Mouse (Mus musculus) fibroblast of lung, adult 2 months (primary cell): ENCODE results near the gene Mrpl1.

ENCODE experiments used
- DNase-seq: peaks from one replicate; pipeline ENCODE4 v3.0.0-alpha.2; 2011; ENCODE audit warnings: low read depth

The Mrpl1 gene

GRCm38 (mm10) chr5:96207531-96207930 lies 1.8 kb upstream of the Mrpl1 start:
- no peak for DNase-seq

DNA sequence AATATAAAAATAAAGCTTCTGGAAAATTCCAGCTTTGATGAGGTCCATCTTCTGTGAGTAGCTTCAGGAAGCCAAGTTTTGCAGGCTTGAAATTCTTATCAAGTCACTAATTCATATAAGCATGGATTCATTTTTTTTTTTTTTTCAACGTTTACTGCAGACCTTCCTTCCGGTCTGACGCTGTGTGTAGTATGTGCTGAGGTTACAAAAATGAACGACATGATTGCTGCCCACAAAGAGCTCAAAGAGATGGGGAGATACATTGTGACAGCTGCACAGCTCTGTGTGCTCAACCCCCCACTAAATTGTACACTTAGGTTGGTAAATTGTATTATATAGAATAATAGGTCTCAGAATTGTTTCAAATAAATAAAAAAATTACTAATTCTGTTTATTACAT lies 750 bp upstream of the Mrpl1 start:
- no peak for DNase-seq

- peak; percentile 93 for DNase-seq
Observed at GRCm38 (mm10) chr5:96209916-96210583, 757 bp downstream of the Mrpl1 start.

GRCm38 (mm10) chr5:96218648-96219047 lies 9.4 kb downstream of the Mrpl1 start:
- DNase-seq = no peak

GRCm38 (mm10) chr5:96219512-96219911 lies 10.2 kb downstream of the Mrpl1 start:
- no peak for DNase-seq

DNA sequence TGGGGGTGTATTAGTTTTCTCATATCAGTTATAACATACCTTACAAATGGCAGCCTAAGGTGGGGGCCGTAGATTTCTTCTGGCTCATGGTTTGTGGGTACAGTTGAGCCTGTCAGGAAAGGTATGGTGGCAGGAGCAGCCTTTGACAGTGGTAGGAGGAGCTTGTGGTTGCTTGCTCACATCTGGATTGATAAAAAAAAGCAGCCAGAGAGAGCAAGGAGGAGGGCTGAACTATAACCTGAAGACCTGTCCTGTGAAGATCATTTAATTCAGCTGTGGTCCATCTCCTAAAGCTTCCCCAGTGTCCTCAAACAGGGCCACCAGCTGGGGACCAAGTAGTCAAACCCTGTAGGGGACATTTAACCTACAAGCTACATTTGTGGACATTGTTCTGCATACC lies 12.0 kb downstream of the Mrpl1 start:
- no peak for DNase-seq

- DNase-seq = peak; percentile 50
Observed at GRCm38 (mm10) chr5:96221812-96222585, 12.7 kb downstream of the Mrpl1 start.

DNA sequence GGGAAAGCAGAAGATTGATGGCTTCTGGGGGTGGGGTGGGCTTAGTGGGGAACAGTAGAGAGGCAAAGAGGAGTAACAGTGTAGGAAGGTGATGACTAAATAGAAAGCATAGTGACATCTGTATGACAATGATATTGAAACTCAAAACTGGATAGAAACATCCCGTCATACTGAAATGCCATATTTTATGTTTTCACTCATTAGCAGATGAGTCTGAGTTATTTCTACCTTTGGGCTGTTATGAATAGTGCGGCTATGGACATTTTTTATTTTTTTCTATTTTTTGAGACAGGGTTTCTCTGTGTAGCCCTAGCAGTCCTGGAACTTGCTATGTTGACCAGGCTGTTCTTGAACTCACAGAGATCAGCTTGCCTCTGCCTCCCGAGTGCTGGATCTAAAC lies 13.7 kb downstream of the Mrpl1 start:
- no peak for DNase-seq

DNA sequence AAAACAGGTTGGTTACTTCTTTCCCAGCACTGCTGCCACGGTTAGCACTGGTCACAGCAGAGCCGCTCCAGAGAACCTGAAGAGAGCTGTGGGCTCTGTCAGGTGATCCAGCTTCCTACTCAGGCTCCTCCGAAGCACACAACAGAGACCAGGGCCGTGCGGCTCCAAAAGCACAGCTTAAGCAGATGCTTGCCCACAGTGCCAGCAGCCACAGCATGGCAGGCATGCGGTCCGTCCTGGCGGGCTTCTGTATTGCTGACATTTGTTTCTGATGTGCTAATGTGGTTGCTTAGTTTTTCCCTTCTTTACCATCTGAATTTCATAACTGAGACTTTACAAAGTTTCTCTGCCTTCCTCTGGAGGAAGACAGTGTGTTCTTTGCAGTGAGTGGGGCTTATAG lies 17.2 kb downstream of the Mrpl1 start:
- DNase-seq = no peak

- no peak for DNase-seq
Observed at GRCm38 (mm10) chr5:96228967-96229366, 19.7 kb downstream of the Mrpl1 start.

- no peak for DNase-seq
Observed at GRCm38 (mm10) chr5:96238797-96239196, 29.5 kb downstream of the Mrpl1 start.

DNA sequence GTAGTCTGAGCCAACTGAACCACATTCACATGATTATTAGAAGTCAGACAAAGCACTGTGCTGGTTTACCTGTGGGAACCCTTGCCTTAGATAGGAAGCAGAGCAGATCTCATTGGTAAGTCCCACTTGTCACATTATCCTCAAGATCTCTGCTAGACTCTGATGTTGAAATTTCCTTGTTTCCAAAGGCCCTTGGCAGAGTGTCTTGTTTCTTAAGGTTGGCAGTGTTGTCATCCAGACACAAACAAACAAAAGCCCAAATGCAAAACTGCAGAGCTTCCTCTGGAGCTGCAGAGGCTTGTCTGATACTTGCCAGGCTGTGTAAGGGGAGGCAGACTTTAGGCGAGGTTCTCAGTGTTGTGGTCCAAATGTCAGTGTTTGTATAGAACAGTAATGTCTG lies 31.6 kb downstream of the Mrpl1 start:
- DNase-seq = no peak

- DNase-seq = no peak
Observed at GRCm38 (mm10) chr5:96244511-96244910, 35.2 kb downstream of the Mrpl1 start.

DNA sequence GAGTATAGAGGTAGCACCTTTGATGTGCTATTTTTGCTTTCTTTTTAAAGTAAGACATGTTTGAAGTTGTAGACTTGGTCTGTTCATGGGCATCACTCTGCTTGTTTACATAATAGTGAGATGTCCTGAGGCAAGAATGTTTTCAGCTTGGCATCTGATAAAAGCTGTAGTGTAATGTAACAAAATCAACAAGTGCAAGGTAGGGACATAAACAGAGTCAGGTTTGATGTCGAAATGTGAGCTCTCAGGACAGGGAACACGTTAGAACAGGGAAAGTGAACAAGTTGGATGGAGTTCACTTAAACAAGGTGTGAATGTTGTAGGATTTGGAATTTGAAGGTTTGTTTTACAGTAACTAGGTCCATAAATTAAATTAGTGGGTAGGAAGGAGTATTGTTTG lies 44.7 kb downstream of the Mrpl1 start:
- no peak for DNase-seq

GRCm38 (mm10) chr5:96255166-96255565 lies 45.9 kb downstream of the Mrpl1 start:
- DNase-seq = no peak

- DNase-seq = no peak
Observed at GRCm38 (mm10) chr5:96258210-96258609, 48.9 kb downstream of the Mrpl1 start.

GRCm38 (mm10) chr5:96267017-96267702 lies 57.9 kb downstream of the Mrpl1 start:
- DNase-seq = peak; percentile 37

GRCm38 (mm10) chr5:96271070-96271469 lies 61.8 kb downstream of the Mrpl1 start:
- peak; percentile 29 for DNase-seq

GRCm38 (mm10) chr5:96305786-96306185 lies 96.5 kb downstream of the Mrpl1 start:
- DNase-seq = no peak

DNA sequence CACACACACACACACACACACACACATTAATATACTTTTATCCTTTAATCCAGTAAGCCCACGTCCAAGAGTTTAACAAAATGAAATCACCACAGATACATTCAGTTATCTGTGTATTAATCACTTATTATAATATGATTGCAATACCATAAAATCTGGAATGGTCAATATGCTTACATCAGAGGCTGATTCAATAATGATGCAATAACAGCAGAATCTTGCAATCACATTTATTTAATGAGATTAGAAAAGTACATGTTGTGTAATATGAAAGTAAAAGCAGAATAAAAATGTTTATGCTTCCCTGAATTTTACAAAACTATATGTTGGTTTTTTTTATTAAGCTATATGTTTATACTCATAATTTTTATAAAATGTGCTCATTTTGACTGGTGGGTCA lies 97.0 kb downstream of the Mrpl1 start:
- no peak for DNase-seq

DNA sequence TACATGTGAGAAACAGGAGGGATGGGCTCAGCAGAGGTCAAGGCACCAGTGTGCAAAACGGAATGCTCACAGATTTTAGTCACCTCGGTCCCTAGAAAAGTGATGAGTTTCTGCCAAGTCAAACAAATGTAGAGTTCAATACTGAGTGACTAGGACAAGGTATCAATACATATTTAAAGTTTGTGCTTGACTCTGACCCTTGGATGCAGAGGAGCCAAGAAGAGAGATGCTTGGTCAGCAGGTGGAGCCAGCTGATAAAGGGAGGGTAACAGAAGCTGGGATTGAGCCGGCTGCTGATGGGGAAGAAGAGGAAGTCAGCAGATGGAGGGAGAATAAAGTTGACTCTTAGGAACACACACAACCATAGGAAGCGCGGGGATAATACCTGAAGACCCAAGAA lies 97.5 kb downstream of the Mrpl1 start:
- no peak for DNase-seq

GRCm38 (mm10) chr5:96308086-96308485 lies 98.8 kb downstream of the Mrpl1 start:
- DNase-seq = no peak

DNA sequence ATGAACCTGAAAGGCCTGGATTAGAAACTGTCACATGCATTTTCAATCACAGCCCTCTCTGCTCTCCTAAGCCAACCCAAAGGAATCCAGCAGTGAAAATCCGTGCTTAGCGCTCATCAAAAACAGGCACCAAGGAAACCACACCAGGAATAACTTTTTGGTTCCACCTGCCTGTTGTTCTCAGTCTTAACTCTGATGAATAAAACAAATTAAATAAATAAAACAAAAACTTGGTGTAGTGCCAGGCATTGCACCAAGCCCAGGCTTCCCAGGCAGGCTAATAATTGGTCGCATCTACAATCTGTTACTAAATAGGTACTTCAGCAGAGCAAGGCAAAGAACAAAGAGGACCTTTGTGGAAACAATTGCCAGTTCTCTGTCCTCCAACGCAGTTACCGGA lies 99.4 kb downstream of the Mrpl1 start:
- no peak for DNase-seq
